7 mouse cellular contexts compared by ENCODE assay signal in genomic region chr11:113649353-113650210, GRCm38 (mm10). TPM values are rescaled to one million over a fixed set of nuclear protein-coding genes. Genes with fewer than 3 reads are reported as not detected.
DNase-seq lines count a peak whose midpoint lies in the region; ATAC-seq lines count a peak whose summit lies in the region.

Slc39a11 (minus strand) TSS chr11:113650079.

- DNase-seq in cerebellum, postnatal 4 days (ENCODE audit: low spot score in 2 of 2): peak; percentile 43 to 72
- peak; percentile 71 for DNase-seq in gastrocnemius, postnatal 25 days
- DNase-seq in induced T-regulatory cell, adult 2 months (ENCODE audit: low read depth): peak; percentile 87
- peak; percentile 64 to 73 for DNase-seq in left cerebral cortex, postnatal 36 days (ENCODE audit: low spot score in 2 of 2)
- peak; percentile 76 for DNase-seq in mesoderm, embryonic 11.5 days (ENCODE audit: low read depth, low spot score)
- DNase-seq in skeletal muscle tissue, adult 2 months (ENCODE audit: low read depth, low spot score): peak; percentile 45

- intact Hi-C loops in left cerebral cortex, postnatal 36 days (cut with DNase I): loop anchor here (2.0 kb wide), 2 partner anchors 35 to 161 kb away; partner anchors contain the start of genes D11Wsu47e and Fam104a

- peak; percentile 70 for ATAC-seq in activated CD4-positive, CD25-positive, alpha-beta regulatory T cell, adult 4 months

RNA-seq across cellular contexts. Expression of gene Slc39a11, which starts in this region (rescaled TPM):
- polyA plus RNA-seq in activated CD4-positive, CD25-positive, alpha-beta regulatory T cell, adult 4 months (2017; shearing (Covaris generic)): 10 to 100 TPM; 12.5 to 17.1 TPM
- 1 to 10 TPM; 1.8 to 3.1 TPM for total RNA-seq in gastrocnemius, postnatal 25 days (2021)
- total RNA-seq in left cerebral cortex, postnatal 36 days (2021): 10 to 100 TPM; 13.6 to 15.9 TPM

Comparison
In these comparisons a context has a peak if more than half of its experiments do, and no peak if none do; other contexts are left out.
1. Peak in every context shown above with its lines: DNase-seq and ATAC-seq.